Mouse (Mus musculus): ENCODE data around the gene Dock11.

The Dock11 gene

GRCm38 (mm10) chrX:36101318-36101717 lies 212.7 kb downstream of the Dock11 start:
- no peak for DNase-seq (ENCODE audit: low spot score in 2 of 2)

- no peak for DNase-seq (ENCODE audit: low spot score in 2 of 2)
Measured at GRCm38 (mm10) chrX:36108601-36109000, 220.0 kb downstream of the Dock11 start.

- no peak for DNase-seq (ENCODE audit: low spot score in 2 of 2)
Measured at GRCm38 (mm10) chrX:36111622-36112421, 223.2 kb downstream of the Dock11 start, which contains the start of gene Il13ra1. Gene Il13ra1, plus strand, starts transcription at chrX:36112110.

- DNase-seq (ENCODE audit: low spot score in 2 of 2): no peak
Measured at GRCm38 (mm10) chrX:36112422-36112750, 223.8 kb downstream of the Dock11 start.

- no peak for DNase-seq (ENCODE audit: low spot score in 2 of 2)
Measured at GRCm38 (mm10) chrX:36115171-36115570, 226.5 kb downstream of the Dock11 start.
